Mouse (Mus musculus): ENCODE measurements around the gene Ddr1.

Gene Ddr1

DNA sequence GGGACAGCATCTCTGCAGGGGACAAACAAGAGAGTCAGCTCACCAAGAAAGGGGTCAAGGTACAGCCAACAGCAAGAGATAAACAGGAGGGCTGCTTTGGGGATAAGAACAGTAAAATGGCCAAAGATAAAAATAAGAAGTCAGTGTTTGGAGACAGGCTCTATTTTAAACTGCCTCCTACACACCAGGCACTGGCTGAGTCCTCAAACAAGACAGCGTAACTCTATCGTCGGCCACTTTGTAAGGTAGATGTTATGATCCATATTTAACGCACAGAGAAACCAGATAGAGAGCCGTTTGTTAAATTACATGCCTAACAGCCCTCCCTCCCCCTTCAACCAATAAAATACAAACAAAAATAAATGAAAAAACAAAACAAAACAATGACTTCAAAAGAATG is 10.5 kb downstream of the Ddr1 start:
- no peak for DNase-seq (ENCODE audit: low read depth in 2 of 2, low spot score in 2 of 2)

DNA sequence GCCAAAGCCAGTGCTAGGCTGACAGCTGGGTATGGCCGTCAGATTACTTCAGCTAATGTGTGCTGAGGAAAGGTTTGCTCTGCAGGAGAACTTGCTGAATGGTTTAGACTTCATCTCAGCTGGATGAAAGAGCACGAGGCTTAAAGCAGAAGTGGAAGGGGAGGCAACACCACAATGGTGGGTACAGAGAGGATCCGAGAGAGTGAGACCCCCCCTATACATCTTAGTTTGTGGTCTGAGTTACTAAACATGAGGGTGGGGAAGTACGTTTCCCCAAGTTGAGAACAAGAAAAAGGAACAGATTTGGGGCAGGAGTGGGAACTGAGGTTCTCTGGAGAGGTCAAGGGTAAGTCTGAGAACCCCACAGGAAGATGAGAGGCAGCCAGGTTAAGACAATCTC is 12.1 kb downstream of the Ddr1 start:
- no peak for DNase-seq (ENCODE audit: low read depth in 2 of 2, low spot score in 2 of 2)

DNA sequence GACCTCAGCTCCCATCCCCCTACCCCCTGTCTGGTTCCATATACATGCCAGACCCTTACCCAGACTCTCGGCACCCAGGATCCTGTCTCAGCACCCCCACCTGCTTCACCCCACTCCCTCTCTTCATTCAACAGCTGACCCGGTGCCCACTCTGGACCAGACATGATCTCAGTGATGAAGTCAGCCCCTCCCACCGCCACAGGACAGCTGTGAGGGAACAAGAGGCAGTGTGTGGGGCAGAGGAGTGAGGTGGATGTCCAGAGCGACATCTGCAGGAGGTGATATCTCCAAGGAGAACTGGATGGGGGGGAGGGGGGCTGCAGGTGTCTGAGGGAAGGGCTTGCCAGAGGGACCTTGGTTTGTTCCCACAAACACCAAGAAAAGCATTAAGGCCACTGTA is 12.6 kb downstream of the Ddr1 start:
- DNase-seq (ENCODE audit: low read depth in 2 of 2, low spot score in 2 of 2), result no peak

DNA sequence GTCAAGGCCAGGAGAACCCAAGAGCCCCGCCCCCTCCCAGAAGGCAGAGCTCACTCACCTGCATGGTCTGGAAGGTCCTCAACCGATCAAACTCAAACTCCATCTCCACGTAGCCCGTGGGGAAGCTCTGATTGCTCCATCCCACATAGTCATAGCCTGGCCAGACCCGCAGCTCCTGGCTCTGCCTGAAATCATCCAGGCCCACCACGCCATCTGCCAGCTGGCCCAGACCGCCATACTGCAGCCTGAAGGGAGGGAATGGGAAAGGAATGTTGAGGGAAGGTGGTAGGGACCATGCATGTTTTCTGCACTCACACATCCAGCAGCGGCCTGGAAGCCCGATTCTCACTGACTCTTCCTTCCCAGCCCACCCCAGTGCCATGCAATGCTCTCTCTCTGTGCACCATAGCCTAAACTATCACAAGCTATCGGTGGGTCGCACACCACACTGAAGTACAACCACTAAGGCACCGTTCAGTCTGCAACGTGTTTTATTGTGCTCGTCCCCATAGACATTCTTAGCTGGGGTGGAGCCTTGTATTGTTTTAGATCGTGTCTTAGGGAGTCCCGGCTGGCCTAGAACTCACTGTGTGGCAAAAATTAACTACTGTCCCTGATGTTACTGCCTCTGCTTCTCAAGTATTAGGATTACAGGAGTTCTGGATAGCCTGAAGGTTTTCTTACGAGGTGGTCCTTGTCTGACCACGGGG is 14.3 kb downstream of the Ddr1 start:
- DNase-seq (ENCODE audit: low read depth in 2 of 2, low spot score in 2 of 2), result no peak

DNA sequence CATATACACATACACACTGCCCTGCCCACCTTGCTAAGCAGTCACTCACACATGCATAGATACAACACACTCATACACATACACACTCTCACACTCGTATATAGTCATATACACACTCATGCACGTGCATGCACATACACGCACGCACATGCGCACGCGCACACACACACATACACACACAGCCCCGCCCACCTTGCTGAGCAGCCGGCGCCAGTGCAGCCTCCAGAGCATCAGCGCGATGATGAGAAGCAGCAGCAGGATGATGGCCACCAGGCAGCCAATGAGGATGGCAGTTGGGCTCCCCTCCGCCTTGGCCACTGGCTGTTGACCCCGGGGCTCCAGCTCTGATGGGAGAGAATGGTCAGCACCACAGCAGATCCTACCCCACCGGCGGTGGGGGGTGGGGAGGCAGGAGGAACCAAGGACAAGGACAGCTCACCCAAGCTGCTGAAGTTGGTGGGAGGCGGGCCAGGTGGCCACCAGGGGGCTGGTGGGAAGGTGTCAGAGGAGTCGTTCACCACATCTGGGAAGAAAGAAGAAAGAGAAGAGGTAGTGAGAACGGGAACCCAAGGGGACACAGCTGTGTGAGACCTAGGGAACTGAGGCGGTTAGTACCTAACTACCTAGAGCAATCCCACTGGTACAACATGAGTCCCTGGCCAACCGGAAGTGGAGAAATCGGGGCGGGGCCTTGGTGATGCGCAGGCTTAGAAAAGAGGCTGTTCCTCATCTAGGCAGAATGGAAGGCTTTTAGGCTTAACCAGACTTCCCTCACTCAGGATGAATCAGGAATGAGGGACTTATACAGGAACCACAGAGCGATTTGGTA is 15.9 kb downstream of the Ddr1 start:
- DNase-seq (ENCODE audit: low read depth in 2 of 2, low spot score in 2 of 2), result no peak

DNA sequence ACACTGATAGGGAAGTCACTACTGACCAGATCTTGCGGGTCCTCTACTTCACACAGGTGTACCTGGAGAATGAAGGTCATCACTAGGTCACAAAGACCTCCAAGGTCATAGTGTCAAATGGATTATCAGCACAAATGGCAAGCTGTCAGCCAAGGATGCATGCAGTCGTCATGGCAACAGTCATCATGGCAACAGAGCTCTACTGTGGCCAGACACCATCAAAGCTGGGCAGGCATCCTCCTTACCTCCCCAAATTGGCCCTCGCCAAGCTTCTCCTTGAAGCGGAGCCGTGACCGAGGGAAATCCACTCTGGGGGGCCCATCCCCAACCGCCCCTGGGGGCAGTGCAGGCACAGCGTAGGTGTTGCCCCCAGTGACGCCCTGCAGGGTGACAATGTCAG is 19.4 kb downstream of the Ddr1 start:
- DNase-seq (ENCODE audit: low read depth in 2 of 2, low spot score in 2 of 2), result no peak

DNA sequence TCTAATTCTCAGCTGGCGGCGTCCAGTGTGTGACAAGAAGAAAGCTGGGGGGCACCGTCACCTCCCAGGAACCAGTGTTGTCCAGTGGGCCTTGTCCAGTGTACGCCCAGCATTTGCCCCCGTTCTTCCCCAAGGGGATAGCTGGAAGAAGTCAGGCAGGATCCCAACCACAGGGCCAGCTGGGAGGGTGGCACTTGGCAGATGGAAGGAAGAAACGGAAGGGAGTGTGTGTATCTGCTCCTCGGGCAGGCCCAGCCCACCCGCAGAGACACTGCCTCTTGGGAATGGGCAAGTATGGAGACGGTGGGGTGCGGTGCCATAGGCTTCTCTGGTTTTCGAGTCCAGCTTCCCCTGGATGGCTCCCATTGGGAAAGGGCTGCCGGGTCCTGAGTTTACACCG is 22.4 kb downstream of the Ddr1 start:
- no peak for DNase-seq (ENCODE audit: low read depth in 2 of 2, low spot score in 2 of 2)

DNA sequence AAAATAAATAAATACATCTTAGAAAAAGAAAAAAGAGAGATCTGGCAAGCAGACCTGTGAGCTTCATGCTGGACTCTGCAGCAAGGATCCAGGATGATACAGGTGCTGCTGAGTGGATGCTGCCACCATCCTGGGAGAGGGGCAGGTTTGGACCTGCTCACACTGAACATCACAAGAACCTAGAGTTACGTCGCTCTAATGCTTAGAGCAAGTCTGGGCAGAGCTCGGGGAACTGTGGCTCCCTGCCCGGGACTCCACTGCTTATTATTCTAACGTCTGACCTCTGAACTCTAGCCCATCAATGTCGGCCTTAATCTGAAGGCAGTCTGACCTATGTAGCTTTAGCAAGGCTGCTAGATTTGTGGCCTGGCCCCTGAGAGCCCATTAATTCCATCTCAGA is 23.8 kb downstream of the Ddr1 start:
- no peak for DNase-seq (ENCODE audit: low read depth in 2 of 2, low spot score in 2 of 2)

DNA sequence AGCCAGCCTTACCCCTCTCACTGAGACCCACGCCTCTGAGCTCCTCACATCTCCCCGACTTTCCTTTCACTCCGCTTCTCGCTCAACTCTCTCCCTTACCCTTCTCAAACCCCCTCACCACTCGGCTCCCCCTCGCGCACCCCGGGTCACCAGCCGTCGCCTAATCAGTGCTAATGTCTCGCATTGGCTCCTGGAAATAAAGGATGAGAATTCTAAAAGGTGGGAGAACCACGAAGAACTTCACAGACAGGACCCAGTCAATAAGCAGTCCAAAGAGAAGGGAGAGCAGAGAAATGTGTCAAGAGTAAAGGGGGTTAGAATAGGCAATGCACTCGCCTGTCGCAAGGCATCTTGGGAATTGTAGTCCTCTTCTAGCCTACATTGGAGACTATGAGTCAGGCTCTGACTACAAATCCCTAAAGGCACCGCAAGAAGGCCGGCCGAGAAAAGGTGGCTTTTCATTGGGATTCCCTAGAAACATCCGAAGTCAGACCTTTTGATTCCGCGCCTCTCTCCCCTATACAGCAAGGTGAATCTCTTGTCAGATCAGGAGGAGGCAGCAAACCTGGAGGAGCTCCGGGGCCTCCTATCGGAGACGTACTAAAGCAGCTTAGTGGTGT is 30.9 kb downstream of the Ddr1 start, which contains the start of gene Gtf2h4:
Gene Gtf2h4, minus strand, starts transcription at position 324 of the 620 bp plus-strand sequence.
- DNase-seq (ENCODE audit: low read depth in 2 of 2, low spot score in 2 of 2), result peak; percentile 84 to 88

DNA sequence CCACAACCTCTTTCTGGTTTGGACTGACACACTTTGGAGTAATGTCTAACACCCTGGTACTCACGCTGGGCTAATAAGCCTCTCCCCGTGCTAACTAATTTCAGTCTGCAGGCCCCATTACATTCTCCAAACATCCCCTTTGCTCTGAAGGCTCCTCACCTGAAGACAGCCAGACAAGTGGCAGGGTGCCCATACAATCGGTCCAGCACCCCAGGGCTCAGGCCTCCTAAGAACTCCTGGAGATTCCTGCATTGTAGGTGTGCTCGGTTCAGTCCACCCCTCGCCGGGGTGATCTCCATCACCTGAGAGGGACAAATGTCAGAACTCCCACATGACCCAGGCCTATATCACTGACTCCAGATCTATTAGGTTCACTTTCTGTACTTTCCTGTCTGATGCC is 31.9 kb downstream of the Ddr1 start:
- no peak for DNase-seq (ENCODE audit: low read depth in 2 of 2, low spot score in 2 of 2)

DNA sequence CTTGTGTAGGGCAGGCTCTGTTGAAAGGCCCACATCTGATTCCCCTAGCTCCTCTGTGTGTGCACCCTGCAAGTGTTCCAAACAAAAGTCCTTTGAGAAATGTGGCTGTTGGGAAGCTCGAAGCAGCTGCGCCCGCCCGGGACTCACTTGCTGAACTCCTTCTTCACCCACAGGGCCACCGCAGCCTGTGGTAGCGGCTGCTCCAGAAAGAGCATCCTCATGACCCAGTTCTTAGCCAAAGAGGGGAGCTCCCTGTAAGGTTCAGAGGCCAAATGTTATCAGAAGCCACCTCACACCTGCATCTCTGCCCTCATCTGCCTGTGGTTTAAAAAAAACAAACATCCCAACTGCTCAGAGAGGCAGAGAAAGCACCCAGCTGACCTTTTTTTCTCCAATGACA is 32.6 kb downstream of the Ddr1 start:
- DNase-seq (ENCODE audit: low read depth in 2 of 2, low spot score in 2 of 2), result no peak

DNA sequence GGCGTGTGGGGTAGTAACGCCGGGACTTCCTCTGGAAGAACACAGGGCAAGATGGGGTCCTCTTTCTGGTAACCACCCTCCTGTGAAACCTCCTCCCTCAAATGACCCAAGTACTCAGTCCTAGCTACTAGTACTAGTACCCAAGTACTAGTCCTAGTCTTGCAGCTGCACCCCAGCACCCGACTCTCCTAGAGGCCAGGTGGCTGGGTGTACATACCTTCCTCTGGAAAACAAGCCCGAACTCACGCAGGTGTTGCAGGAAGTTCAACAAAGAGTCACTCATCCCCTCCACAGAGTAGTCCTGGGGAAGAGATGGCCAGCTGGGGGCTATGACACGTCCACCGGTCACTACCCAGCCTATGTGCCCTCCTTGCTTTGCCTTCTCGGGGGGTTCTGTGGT is 34.7 kb downstream of the Ddr1 start:
- no peak for DNase-seq (ENCODE audit: low read depth in 2 of 2, low spot score in 2 of 2)

DNA sequence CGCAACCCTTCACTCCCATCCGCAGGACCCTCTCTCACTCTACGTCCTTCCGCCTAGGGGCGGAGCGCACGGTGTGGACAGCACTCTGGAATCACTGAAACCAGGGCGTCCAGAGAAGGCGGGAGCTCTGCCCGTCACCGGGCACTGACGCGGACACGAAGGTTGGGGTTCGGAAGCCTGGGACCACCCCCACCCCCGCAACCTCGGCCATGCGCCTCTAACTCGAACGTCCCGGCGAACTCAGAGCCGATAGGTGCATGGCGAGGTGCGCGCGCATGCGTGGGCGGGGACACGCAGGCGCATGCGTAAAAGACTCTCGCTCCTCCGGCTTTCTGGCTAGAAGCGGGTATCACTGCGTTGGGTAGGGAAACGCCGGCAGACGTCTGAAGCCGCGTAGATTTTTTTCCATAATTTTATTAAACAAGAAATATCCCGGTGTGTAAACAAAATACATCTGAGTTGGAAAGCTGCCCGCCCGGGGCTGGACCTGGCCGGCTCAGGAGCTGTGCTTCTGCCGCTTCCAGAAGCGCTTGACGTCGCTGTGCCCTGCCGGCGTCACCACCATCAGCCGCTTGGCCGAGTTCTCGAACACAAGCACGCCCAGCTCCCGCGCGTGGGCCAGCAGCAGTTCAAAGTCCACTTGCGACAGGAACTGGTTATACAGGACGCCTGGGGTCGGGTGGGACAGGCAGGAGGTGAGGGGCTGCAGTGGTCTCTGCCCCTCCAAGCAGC is 36.9 kb downstream of the Ddr1 start, which contains the start of gene Vars2:
Gene Vars2, minus strand, starts transcription at position 259 of the 732 bp plus-strand sequence.
- peak; percentile 95 to 98 for DNase-seq (ENCODE audit: low read depth in 2 of 2, low spot score in 2 of 2)

DNA sequence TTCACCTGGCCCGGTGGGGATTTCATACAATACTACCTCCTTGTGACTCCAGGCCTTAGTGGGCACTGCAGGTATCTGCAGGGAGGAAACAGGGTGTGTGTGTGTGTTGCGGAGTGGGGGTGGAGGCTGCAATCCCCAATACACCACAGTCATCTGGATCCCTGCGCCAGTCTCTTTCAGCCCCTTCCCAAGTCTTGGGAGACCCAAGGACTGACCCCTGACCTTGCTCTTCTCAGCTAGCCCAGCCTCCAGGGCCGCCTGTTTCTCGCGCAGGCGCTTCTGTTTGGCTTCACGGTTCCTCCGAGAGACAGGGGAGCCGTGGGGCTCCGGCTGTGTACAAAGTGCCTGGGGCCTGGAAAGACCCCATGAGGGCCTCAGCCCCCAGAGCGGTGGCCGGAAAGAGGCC is 37.6 kb downstream of the Ddr1 start:
- peak; percentile 6 to 16 for DNase-seq (ENCODE audit: low read depth in 2 of 2, low spot score in 2 of 2)

DNA sequence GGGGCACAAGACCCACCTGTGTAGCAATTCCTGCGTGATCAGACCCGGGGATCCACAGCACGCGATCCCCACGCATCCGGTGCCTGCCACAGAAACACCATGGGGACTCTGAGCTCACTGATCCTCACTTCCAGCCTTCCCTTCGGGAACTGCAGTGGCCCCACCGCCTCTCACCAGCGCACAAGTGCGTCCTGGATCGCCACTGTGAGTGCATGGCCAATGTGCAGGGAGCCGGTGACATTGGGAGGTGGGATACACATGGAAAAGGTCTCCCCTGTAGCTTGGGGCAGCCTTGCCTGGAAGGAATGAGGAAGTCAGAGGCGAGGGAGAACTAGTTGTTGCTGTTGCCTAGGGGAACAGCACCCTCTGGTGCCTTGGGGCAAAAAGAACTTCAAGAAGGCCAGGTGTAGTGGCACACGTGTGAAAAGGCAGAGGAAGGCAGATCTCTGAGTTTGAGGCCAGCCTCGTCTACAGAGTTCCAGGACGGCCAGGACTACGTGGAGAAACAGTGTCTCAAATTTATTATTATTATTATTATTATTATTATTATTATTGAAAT is 38.4 kb downstream of the Ddr1 start:
- no peak for DNase-seq (ENCODE audit: low read depth in 2 of 2, low spot score in 2 of 2)

DNA sequence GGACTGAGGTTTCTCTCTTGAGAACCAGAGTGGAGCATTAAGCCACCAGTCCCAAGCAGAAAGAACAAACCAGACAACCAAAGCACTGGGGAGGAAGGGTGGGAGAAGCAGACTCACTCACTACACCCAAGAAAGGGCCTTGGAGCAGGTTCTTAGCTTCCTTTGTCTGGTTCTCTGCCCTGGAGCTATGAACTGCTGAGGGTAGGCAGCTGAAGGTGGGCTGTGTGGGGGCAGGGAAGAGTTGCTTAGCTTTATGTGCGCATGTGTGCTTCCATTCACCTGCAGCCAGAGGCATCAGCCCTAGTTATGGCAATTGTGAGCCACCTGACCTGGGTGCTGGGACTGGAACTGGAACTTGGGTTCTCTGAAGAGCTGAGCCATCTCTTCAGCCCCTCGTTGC is 51.3 kb downstream of the Ddr1 start:
- no peak for DNase-seq (ENCODE audit: low read depth in 2 of 2, low spot score in 2 of 2)

DNA sequence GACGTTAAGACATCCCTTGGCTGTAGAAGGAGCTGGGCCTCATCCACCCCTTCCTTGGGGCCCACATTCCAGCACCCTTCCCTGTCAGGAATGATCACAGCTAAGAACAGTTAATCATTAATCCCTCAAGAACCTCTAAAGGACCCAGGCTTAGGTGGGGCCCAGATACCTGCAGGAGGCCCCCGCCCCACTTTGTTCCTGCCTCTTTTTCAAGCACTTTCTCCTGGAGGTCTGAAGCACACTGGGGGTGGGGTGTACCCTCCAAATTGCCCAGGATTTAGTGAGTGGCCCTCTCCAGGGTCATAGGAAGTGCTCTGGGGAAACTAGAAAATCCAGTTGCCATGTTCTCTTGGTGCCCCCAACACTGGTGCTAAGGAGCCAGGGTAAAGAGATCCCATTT is 55.0 kb downstream of the Ddr1 start:
- no peak for DNase-seq (ENCODE audit: low read depth in 2 of 2, low spot score in 2 of 2)

DNA sequence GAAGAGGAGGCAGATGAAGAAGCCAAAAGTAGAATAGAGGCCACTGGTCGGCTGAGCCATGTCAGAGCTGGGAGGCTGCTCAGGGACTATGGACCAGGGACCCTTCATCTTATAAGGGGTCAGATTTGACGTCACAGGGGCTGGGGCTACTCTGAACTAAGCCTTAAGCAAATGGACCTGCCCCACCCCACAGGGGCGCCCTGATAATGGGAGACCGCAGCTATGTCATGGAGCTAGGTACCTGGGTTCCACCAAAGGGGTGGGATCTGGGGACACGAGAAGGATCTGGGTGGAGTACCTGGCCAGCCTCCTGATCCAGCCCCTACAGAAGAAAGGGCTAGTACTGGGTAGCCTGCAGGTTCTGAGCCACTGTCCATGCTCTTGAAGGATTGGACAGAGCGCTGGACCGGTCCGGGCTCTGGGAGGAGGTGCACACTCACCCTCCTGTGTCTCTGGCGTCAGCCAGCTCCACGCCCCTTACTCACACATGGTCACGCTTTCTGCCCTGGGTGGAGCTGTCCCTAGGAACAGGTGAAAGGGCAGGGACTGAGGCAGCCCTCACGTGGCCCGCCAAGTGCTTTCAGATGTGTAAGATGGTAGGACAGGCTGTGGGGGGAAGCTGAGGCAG is 60.7 kb downstream of the Ddr1 start, which contains the start of gene Mucl3:
Gene Mucl3, minus strand, starts transcription at position 87 of the 628 bp plus-strand sequence.
- no peak for DNase-seq (ENCODE audit: low read depth in 2 of 2, low spot score in 2 of 2)

DNA sequence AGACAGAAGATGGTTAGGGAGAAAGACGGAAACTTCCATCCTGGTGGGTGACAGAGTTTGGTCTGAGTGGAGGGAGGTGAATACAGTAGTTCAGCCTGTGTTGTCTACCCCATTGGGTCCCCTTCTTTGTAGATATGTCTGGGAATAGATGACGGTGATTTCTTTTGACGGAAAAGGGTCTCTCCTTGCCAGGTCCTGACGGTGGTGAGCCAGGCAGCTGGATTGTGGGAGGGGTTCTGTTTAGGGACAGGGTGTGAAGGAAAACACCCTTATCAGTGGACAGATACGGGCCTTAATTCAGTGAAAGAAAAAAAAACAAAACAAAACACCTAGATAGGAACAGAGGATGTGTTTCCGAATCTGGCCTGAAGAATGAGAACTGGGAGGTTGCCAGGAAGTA is 65.1 kb downstream of the Ddr1 start:
- no peak for DNase-seq (ENCODE audit: low read depth in 2 of 2, low spot score in 2 of 2)

DNA sequence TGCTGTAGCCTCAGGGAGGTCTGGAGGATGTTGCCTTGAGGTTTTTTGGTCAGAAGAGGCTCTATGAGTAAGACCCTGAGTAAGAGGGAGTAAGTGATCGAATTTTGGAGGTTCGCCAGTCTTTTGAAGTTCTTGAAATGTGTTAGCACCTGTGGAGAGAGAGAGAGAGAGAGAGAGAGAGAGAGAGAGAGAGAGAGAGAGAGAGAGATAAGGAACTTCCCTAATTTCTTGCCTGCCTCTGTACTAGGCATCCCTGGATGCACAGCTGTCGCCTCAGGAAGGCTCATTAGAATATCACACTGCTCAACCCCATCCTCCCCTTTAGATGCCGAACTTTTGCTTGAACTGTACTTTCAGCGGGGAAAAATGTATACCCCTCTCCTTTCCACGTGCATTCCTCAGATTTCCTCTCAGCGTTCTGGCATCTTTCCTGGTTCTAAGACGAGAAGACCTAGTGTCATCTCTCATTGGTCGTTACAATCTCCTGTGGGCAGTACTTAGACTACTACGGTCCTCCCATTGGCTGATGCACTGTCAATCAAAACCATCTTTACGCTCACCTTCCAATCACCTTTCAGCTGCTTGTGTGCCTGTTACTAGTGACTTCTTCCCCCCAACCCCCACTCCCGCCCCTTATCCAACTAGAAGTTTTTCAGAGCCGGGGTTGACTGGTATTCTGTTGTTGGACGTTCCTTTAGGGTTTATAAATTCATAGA is 65.8 kb downstream of the Ddr1 start:
- peak in 1 of 2 experiments; percentile 24 for DNase-seq (ENCODE audit: low read depth in 2 of 2, low spot score in 2 of 2)
